In genomic region chr10:63242798-63243435, GRCm38 (mm10) we compare ENCODE assay signal across 8 mouse cellular contexts. TPM values are rescaled to one million over a fixed set of nuclear protein-coding genes. Genes with fewer than 3 reads are reported as not detected.
A peak's percentile ranks its signal among the peaks of the same experiment; 100 is the strongest.
DNase-seq lines count a peak whose midpoint lies in the region; ATAC-seq and TF ChIP-seq lines count a peak whose summit lies in the region.

No protein-coding gene starts in this region.

- no peak for TF ChIP-seq CTCF in lung, postnatal 0 days (IDR thresholded peaks at IDR 0.05)

- DNase-seq in lung, postnatal 0 days (ENCODE audit: low spot score) = peak; percentile 59
- DNase-seq in lung, postnatal 4 days = no peak
- DNase-seq in embryonic facial prominence, embryonic 10.5 days (ENCODE audit: low spot score) = no peak
- DNase-seq in hindbrain, embryonic 11.5 days (ENCODE audit: low spot score) = peak; percentile 4
- peak; percentile 87 for DNase-seq in midbrain, embryonic 11.5 days (ENCODE audit: low spot score, missing footprints)
- DNase-seq in layer of hippocampus, postnatal 25 days (ENCODE audit: extremely low spot score in 1 of 2, low spot score in 1 of 2) = no peak
- no peak for DNase-seq in urinary bladder, postnatal 4 days (ENCODE audit: low spot score in 2 of 2)
- DNase-seq in kidney, postnatal 36 days = no peak

- peak overlapping the region; percentile 49 for H3K4me2 ChIP-seq in lung, postnatal 0 days (replicated peaks; ENCODE audit: low read depth, low read length)
- peak overlapping the region; percentile 48 for H3K4me2 ChIP-seq in hindbrain, embryonic 11.5 days (replicated peaks; ENCODE audit: low read depth, low read length)
- peak overlapping the region; percentile 44 for H3K4me2 ChIP-seq in midbrain, embryonic 11.5 days

- peak overlapping the region; percentile 80 for H3K4me3 ChIP-seq in lung, postnatal 0 days (ENCODE audit: low read depth, low read length)
- peak overlapping the region; percentile 95 for H3K4me3 ChIP-seq in embryonic facial prominence, embryonic 10.5 days
- peak overlapping the region; percentile 92 for H3K4me3 ChIP-seq in hindbrain, embryonic 11.5 days (ENCODE audit: low read depth, low read length)
- H3K4me3 ChIP-seq in midbrain, embryonic 11.5 days (ENCODE audit: low read depth, low read length) = peak overlapping the region; percentile 92

- H3K9me3 ChIP-seq in lung, postnatal 0 days (ENCODE audit: low read length) = no peaks in the 10 kb centered on the region
- H3K9me3 ChIP-seq in embryonic facial prominence, embryonic 10.5 days = no peaks in the 10 kb centered on the region
- no peaks in the 10 kb centered on the region for H3K9me3 ChIP-seq in hindbrain, embryonic 11.5 days (ENCODE audit: control insufficient read depth, low read length)
- no peaks in the 10 kb centered on the region for H3K9me3 ChIP-seq in midbrain, embryonic 11.5 days (ENCODE audit: control insufficient read depth, low read length)

- H3K4me1 ChIP-seq in lung, postnatal 0 days (ENCODE audit: insufficient read depth, low read depth, low read length) = peaks cover 4% of the 10 kb centered on the region; the same call in 1 of the 2 replicates
- H3K4me1 ChIP-seq in embryonic facial prominence, embryonic 10.5 days = peaks cover 7% of the 10 kb centered on the region
- H3K4me1 ChIP-seq in hindbrain, embryonic 11.5 days (replicated peaks; ENCODE audit: control insufficient read depth, insufficient read depth, low read length) = no peaks in the 10 kb centered on the region; the same call in 1 of the 2 replicates
- peaks cover 6% of the 10 kb centered on the region for H3K4me1 ChIP-seq in midbrain, embryonic 11.5 days (ENCODE audit: control insufficient read depth, insufficient read depth, low read length)

- ATAC-seq in lung, postnatal 0 days = no peak
- ATAC-seq in hindbrain, embryonic 11.5 days (ENCODE audit: low FRiP score) = no peak
- no peak for ATAC-seq in midbrain, embryonic 11.5 days (ENCODE audit: low FRiP score)

- H3K9ac ChIP-seq in lung, postnatal 0 days (replicated peaks; ENCODE audit: low read depth) = peak overlapping the region; percentile 1; the same call in 1 of the 2 replicates
- peak overlapping the region; percentile 54 for H3K9ac ChIP-seq in hindbrain, embryonic 11.5 days (ENCODE audit: low read depth, low read length)
- H3K9ac ChIP-seq in midbrain, embryonic 11.5 days (ENCODE audit: low read length) = peak overlapping the region; percentile 48

- 15% methylated on average over 12 of the region's 12 CpGs for WGBS in lung, postnatal 0 days
- WGBS in embryonic facial prominence, embryonic 10.5 days = 32% methylated on average over 12 of the region's 12 CpGs
- WGBS in hindbrain, embryonic 11.5 days = 30% methylated on average over 12 of the region's 12 CpGs
- WGBS in midbrain, embryonic 11.5 days = 29% methylated on average over 12 of the region's 12 CpGs

- no peaks in the 10 kb centered on the region for H3K36me3 ChIP-seq in lung, postnatal 0 days (ENCODE audit: insufficient read depth, low read length)
- peaks cover 22% of the 10 kb centered on the region for H3K36me3 ChIP-seq in embryonic facial prominence, embryonic 10.5 days (replicated peaks)
- H3K36me3 ChIP-seq in hindbrain, embryonic 11.5 days (ENCODE audit: control insufficient read depth, insufficient read depth, low read length) = no peaks in the 10 kb centered on the region
- H3K36me3 ChIP-seq in midbrain, embryonic 11.5 days (ENCODE audit: control insufficient read depth, insufficient read depth, low read length) = no peaks in the 10 kb centered on the region

- H3K27ac ChIP-seq in lung, postnatal 0 days (ENCODE audit: low read length) = peak overlapping the region; percentile 97
- peak overlapping the region; percentile 96; the same call in 1 of the 2 replicates for H3K27ac ChIP-seq in embryonic facial prominence, embryonic 10.5 days (replicated peaks)
- H3K27ac ChIP-seq in hindbrain, embryonic 11.5 days (ENCODE audit: low read depth, low read length) = no peak overlapping the region
- H3K27ac ChIP-seq in midbrain, embryonic 11.5 days (ENCODE audit: low read depth, low read length) = no peak overlapping the region

- TF ChIP-seq EP300 in lung, postnatal 0 days (IDR thresholded peaks at IDR 0.05) = no peak

- no peaks in the 10 kb centered on the region for H3K27me3 ChIP-seq in lung, postnatal 0 days (replicated peaks; ENCODE audit: insufficient read depth, low read length)
- no peaks in the 10 kb centered on the region for H3K27me3 ChIP-seq in embryonic facial prominence, embryonic 10.5 days (replicated peaks; ENCODE audit: low read depth, poor library complexity, severe bottlenecking)
- no peaks in the 10 kb centered on the region for H3K27me3 ChIP-seq in hindbrain, embryonic 11.5 days (ENCODE audit: control insufficient read depth, insufficient read depth, low read length)
- no peaks in the 10 kb centered on the region for H3K27me3 ChIP-seq in midbrain, embryonic 11.5 days (ENCODE audit: control insufficient read depth, insufficient read depth, low read length)

RNA-seq across cellular contexts. Expression of gene Herc4, which starts 0.7 kb away (rescaled TPM):
- polyA plus RNA-seq in lung, postnatal 0 days (2015; fragmentation: Nextera tagmentation; extraction: Ambion mirVana) = 23.8 and 28.3 TPM in 2 replicates
- polyA plus RNA-seq in embryonic facial prominence, embryonic 10.5 days (2016; fragmentation: Nextera tagmentation; extraction: Ambion mirVana) = 46.1 and 50.5 TPM in 2 replicates
- 49.3 and 50.3 TPM in 2 replicates for polyA plus RNA-seq in hindbrain, embryonic 11.5 days (2014; fragmentation: Nextera tagmentation; extraction: Ambion mirVana)
- polyA plus RNA-seq in midbrain, embryonic 11.5 days (2014; fragmentation: Nextera tagmentation; extraction: Ambion mirVana) = 53.9 and 54.6 TPM in 2 replicates
- total RNA-seq in layer of hippocampus, postnatal 25 days (2021) = 10 to 100 TPM; 32.2 to 38.2 TPM

RNA-seq across cellular contexts. Expression of gene Mypn, which starts 39.2 kb away (rescaled TPM):
- 0.16 and 0.18 TPM in 2 replicates for polyA plus RNA-seq in lung, postnatal 0 days (2015; fragmentation: Nextera tagmentation; extraction: Ambion mirVana)
- polyA plus RNA-seq in embryonic facial prominence, embryonic 10.5 days (2016; fragmentation: Nextera tagmentation; extraction: Ambion mirVana) = 0.04 TPM in 1 of 2 replicates, not detected in the other
- polyA plus RNA-seq in hindbrain, embryonic 11.5 days (2014; fragmentation: Nextera tagmentation; extraction: Ambion mirVana) = 0.09 and 0.10 TPM in 2 replicates
- polyA plus RNA-seq in midbrain, embryonic 11.5 days (2014; fragmentation: Nextera tagmentation; extraction: Ambion mirVana) = 0.12 TPM in 1 of 2 replicates, not detected in the other
- total RNA-seq in layer of hippocampus, postnatal 25 days (2021) = 1 to 10 TPM; 1.6 to 2.3 TPM

Comparison
In these comparisons a context has a peak if more than half of its experiments do, and no peak if none do; other contexts are left out.
1. DNase-seq: peak in lung, postnatal 0 days (single experiment), hindbrain, embryonic 11.5 days (single experiment) and midbrain, embryonic 11.5 days (single experiment); none in lung, postnatal 4 days (0 of 2), embryonic facial prominence, embryonic 10.5 days (single experiment), layer of hippocampus, postnatal 25 days (0 of 2), urinary bladder, postnatal 4 days (0 of 2) and kidney, postnatal 36 days (0 of 2).
2. H3K27ac ChIP-seq: peak in lung, postnatal 0 days (single experiment) and embryonic facial prominence, embryonic 10.5 days (single experiment); none in hindbrain, embryonic 11.5 days (single experiment) and midbrain, embryonic 11.5 days (single experiment).
3. H3K9ac ChIP-seq: peak in every context shown above with its lines; median percentile 54 in hindbrain, embryonic 11.5 days; 48 in midbrain, embryonic 11.5 days; 1 in lung, postnatal 0 days.
4. Peak in every context shown above with its lines, with median percentiles within 50 percentile points of each other: H3K4me2 ChIP-seq and H3K4me3 ChIP-seq.